Mouse (Mus musculus) hindbrain, embryonic 10.5 days (tissue): ENCODE results near the gene Wwox. TPM values are rescaled to one million over a fixed set of nuclear protein-coding genes. Genes with fewer than 3 reads are reported as not detected.

Experiments
- DNase-seq: peaks from one replicate; pipeline ENCODE4 v3.0.0-alpha.2; 2017; ENCODE audit warnings: low spot score
- H3K27ac ChIP-seq: fragments of 300-500 bp; sonication (generic); 2 replicates; pipeline ENCODE4 v1.5.1; 2016; ENCODE audit warnings: mild to moderate bottlenecking, moderate library complexity
- H3K27me3 ChIP-seq: fragments of 300-500 bp; sonication (generic); 2 replicates; pipeline ENCODE4 v1.6.1; 2016; ENCODE audit warnings: mild to moderate bottlenecking; ENCODE audit not compliant: poor library complexity, insufficient read depth, severe bottlenecking
- H3K36me3 ChIP-seq: fragments of 300-500 bp; sonication (generic); 2 replicates; pipeline ENCODE4 v1.6.1; 2016; ENCODE audit warnings: mild to moderate bottlenecking, moderate library complexity
- H3K4me1 ChIP-seq: fragments of 300-500 bp; sonication (generic); replicated peaks from 2 replicates; pipeline ENCODE4 v1.6.1; 2016; ENCODE audit warnings: mild to moderate bottlenecking
- H3K4me3 ChIP-seq: fragments of 300-500 bp; sonication (generic); 2 replicates; pipeline ENCODE4 v1.5.1; 2016; ENCODE audit warnings: mild to moderate bottlenecking, moderate library complexity
- H3K9me3 ChIP-seq: fragments of 300-500 bp; sonication (generic); 2 replicates; pipeline ENCODE4 v1.6.1; 2016; ENCODE audit warnings: mild to moderate bottlenecking, moderate library complexity
- WGBS: fragments of 180-500 bp; shearing (Covaris S2); methylation state at CpG from one replicate; pipeline ENCODE4 v1.1.7; 2016; 5-methylcytosine and 5-hydroxymethylcytosine counted together
- polyA plus RNA-seq: library from polyadenylated mRNA; unstranded; fragments of >200 nt; fragmentation: Nextera tagmentation; extraction: Ambion mirVana; gene quantifications from 2 replicates; pipeline ENCODE4 v1.2.1, GENCODE M21; 2016

Wwox gene
- polyA plus RNA-seq = 12.5 and 13.2 TPM in 2 replicates

- peak within 1 kb of the TSS; percentile 79 for H3K4me3 ChIP-seq
- WGBS = under 1% methylated on average over 54 of the region's 54 CpGs
Measured at GRCm38 (mm10) chr8:114439334-114440204, at the start of gene Wwox. TSS of gene Wwox (plus strand) at chr8:114439655.

GRCm38 (mm10) chr8:114390465-114391254 is 48.8 kb upstream of the Wwox start:
- no peaks in the 10 kb centered on the region for H3K27me3 ChIP-seq
- no peaks in the 10 kb centered on the region for H3K4me1 ChIP-seq
- H3K27ac ChIP-seq = no peak overlapping the region
- no peak overlapping the region for H3K4me3 ChIP-seq
- H3K9me3 ChIP-seq = no peaks in the 10 kb centered on the region
- DNase-seq = no peak
- 93% methylated on average over 12 of the region's 13 CpGs for WGBS
- no peaks in the 10 kb centered on the region for H3K36me3 ChIP-seq

More at GRCm38 (mm10) chr8:114439334-114440204, at the start of gene Wwox:
- Histone ChIP-seq H3K9me3 (no peaks in the 10 kb centered on the region), H3K27ac (peak within 1 kb of the TSS; percentile 89), H3K27me3 (no peaks in the 10 kb centered on the region), H3K4me1 (peaks cover 13% of the 10 kb centered on the region), H3K36me3 (0 out of 2 replicates have a peak, but pooled peaks cover under 1% of the 10 kb centered on the region)
- peak; percentile 100 for DNase-seq

- Histone ChIP-seq H3K4me1 (no peaks in the 10 kb centered on the region), H3K27me3 (no peaks in the 10 kb centered on the region), H3K9me3 (no peaks in the 10 kb centered on the region), H3K27ac (no peak overlapping the region), H3K4me3 (no peak overlapping the region), H3K36me3 (no peaks in the 10 kb centered on the region)
- whole genome bisulfite sequencing = 94% methylated on average over 5 of the region's 5 CpGs
- DNase-seq = no peak
Measured at GRCm38 (mm10) chr8:114398326-114398725, 41.1 kb upstream of the Wwox start.

DNA sequence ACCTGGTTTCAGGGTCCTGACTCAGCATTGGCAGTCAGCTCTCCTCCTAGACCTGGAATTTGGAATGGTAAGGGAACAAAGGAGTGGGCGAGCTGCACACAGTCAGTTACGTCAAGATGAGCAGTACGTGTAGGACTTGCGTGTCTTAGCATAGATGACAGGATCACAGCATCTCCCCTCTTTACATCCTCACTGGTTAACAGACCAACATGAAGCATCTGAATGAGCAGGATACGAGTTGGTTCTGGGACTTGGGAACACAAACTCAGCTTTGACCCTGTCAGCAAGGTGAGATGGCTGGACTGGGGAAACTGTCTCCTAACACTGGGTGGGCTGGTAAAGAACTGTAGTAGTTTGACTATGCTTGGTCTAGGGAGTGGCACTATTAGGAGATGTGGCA is 40.2 kb upstream of the Wwox start:
- WGBS = 93% methylated on average over 5 of the region's 5 CpGs
- H3K9me3 ChIP-seq = no peaks in the 10 kb centered on the region
- DNase-seq = no peak
- H3K4me3 ChIP-seq = no peak overlapping the region
- no peak overlapping the region for H3K27ac ChIP-seq
- no peaks in the 10 kb centered on the region for H3K4me1 ChIP-seq
- H3K27me3 ChIP-seq = no peaks in the 10 kb centered on the region
- H3K36me3 ChIP-seq = no peaks in the 10 kb centered on the region

GRCm38 (mm10) chr8:114401679-114402078 is 37.8 kb upstream of the Wwox start:
- no peaks in the 10 kb centered on the region for H3K4me1 ChIP-seq
- H3K9me3 ChIP-seq = no peaks in the 10 kb centered on the region
- WGBS = 75% methylated on average over 7 of the region's 7 CpGs
- H3K36me3 ChIP-seq = no peaks in the 10 kb centered on the region
- no peaks in the 10 kb centered on the region for H3K27me3 ChIP-seq
- no peak overlapping the region for H3K27ac ChIP-seq
- no peak for DNase-seq
- no peak overlapping the region for H3K4me3 ChIP-seq

GRCm38 (mm10) chr8:114411421-114411820 is 28.0 kb upstream of the Wwox start:
- Histone ChIP-seq H3K4me1 (no peaks in the 10 kb centered on the region), H3K36me3 (no peaks in the 10 kb centered on the region), H3K9me3 (no peaks in the 10 kb centered on the region), H3K27ac (no peak overlapping the region), H3K27me3 (no peaks in the 10 kb centered on the region), H3K4me3 (no peak overlapping the region)
- DNase-seq = no peak
- 77% methylated on average over 3 of the region's 3 CpGs for WGBS

DNA sequence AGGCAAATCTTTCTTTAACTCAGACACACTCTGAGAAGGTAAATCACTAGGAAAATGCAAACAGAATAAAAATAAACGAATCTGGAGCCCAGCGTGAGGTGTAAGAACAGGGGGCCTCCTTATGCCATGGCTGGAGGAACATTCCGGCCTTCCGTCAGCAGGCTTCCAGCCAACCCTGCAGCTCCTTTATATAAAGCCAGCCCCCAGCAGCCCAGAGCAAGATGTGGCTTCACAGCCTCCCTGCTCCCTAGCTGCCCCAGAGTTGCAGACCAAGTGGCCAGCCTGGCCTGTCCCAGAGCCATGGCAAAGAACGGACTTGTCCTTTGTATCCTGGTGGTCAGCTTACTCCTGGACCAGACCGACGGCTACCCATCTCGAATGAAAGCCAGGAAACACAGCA is 21.7 kb upstream of the Wwox start, which contains the start of gene Clec3a:
Gene Clec3a (plus strand): TSS at position 301 of the 400 bp plus-strand sequence.
- no peak within 1 kb of the TSS for H3K27ac ChIP-seq
- H3K4me1 ChIP-seq = no peaks in the 10 kb centered on the region
- no peak for DNase-seq
- H3K9me3 ChIP-seq = no peaks in the 10 kb centered on the region
- WGBS = 83% methylated on average over 8 of the region's 8 CpGs
- H3K27me3 ChIP-seq = no peaks in the 10 kb centered on the region
- H3K4me3 ChIP-seq = no peak within 1 kb of the TSS
- no peaks in the 10 kb centered on the region for H3K36me3 ChIP-seq

DNA sequence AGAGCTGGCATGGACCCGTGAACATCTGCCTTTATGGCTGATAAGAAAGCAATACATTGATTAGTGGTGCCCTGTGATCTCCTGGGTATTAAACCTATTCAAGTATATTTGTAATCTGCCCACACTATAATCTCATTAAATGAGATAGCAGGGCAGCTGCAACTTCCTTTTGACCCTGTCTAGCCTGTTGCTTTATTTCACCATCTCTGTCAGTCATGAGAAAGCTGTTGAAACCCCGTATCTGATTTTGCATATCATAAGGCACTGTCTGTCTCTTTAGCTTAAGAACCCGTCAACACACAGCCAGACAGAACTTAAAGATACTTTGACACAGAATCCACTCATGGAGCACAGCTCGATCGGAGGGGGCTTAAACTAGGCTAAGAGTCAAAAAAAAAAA is 21.0 kb upstream of the Wwox start:
- 85% methylated on average over 5 of the region's 5 CpGs for WGBS
- H3K36me3 ChIP-seq = no peaks in the 10 kb centered on the region
- no peaks in the 10 kb centered on the region for H3K27me3 ChIP-seq
- no peak overlapping the region for H3K4me3 ChIP-seq
- H3K27ac ChIP-seq = no peak overlapping the region
- no peaks in the 10 kb centered on the region for H3K9me3 ChIP-seq
- no peak for DNase-seq
- no peaks in the 10 kb centered on the region for H3K4me1 ChIP-seq

DNA sequence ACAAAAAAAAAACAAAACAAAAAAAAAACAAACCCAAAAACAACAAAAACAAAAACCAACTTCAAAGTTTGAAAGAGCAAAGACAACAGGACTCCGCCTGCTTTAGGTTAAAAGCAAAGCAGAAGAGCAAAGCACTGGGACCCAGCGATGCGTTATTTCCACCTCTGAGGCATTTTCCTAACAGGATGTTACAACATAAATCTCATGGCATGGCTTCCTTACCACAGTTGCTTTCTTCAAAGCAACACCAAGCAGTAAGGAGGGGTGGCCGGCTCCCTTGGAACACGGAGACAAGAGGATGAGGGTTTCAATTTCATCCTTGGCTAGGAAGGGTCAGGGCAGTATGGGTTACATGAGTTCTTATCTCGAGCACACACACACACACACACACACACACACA is 20.6 kb upstream of the Wwox start:
- Histone ChIP-seq H3K36me3 (no peaks in the 10 kb centered on the region), H3K4me1 (no peaks in the 10 kb centered on the region), H3K27me3 (no peaks in the 10 kb centered on the region), H3K27ac (no peak overlapping the region), H3K4me3 (no peak overlapping the region), H3K9me3 (no peaks in the 10 kb centered on the region)
- WGBS = 74% methylated on average over 6 of the region's 6 CpGs
- DNase-seq = no peak

DNA sequence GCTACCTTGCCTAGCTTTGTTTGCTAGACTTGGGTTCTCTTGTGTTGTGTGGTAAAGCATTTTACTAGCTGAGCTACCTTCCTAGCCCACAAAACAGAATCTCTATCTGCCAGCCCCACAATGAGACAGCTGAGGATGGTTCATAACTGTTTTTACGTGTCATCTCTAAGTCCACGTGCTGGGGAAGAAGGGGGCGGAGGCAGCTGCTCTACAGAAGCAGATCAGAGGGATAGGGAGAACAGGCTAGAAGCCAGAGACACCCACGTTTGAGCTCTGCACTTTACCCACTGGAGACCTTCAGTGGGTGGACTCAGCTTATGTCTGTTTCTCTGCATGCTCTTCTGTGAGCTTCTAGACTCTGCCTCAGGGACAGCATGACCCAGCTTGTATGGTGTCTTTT is 17.9 kb upstream of the Wwox start:
- no peak overlapping the region for H3K4me3 ChIP-seq
- no peaks in the 10 kb centered on the region for H3K36me3 ChIP-seq
- no peaks in the 10 kb centered on the region for H3K9me3 ChIP-seq
- no peaks in the 10 kb centered on the region for H3K27me3 ChIP-seq
- 78% methylated on average over 4 of the region's 4 CpGs for WGBS
- no peak overlapping the region for H3K27ac ChIP-seq
- DNase-seq = no peak
- H3K4me1 ChIP-seq = no peaks in the 10 kb centered on the region

DNA sequence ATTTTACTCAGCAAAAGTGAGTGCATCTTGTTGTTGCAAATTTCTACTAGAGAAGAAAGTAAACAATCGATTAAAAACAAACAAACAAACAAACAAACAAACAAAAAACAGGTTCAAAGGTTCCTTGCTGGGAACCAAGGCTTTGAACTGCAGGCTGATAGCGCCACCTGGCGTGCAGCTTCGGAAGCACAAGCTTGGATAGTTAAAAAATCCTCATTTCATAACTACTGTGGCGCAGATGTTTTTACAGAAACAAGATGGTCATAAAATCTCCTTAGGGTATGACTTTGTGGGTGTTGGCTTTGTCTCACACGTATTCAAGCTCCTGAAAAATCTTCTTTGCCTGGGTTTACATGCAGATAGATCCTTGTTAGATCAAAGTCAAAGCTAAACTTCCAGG is 1.2 kb upstream of the Wwox start:
- WGBS = 12% methylated on average over 6 of the region's 6 CpGs

GRCm38 (mm10) chr8:114440205-114440589 is 742 bp downstream of the Wwox start:
- WGBS = 23% methylated on average over 5 of the region's 5 CpGs
- no peak for DNase-seq
- Histone ChIP-seq H3K4me3 (peak overlapping the region; percentile 79), H3K27me3 (no peaks in the 10 kb centered on the region), H3K36me3 (0 out of 2 replicates have a peak, but pooled peaks cover 7% of the 10 kb centered on the region), H3K9me3 (no peaks in the 10 kb centered on the region), H3K4me1 (peaks cover 13% of the 10 kb centered on the region), H3K27ac (peak overlapping the region; percentile 89)

More for the DNA sequence above, 1.2 kb upstream of the Wwox start:
- H3K4me3 ChIP-seq = no peak overlapping the region
- no peaks in the 10 kb centered on the region for H3K27me3 ChIP-seq
- H3K9me3 ChIP-seq = no peaks in the 10 kb centered on the region
- H3K36me3 ChIP-seq = no peaks in the 10 kb centered on the region
- no peak overlapping the region for H3K27ac ChIP-seq
- peaks cover 13% of the 10 kb centered on the region for H3K4me1 ChIP-seq
- DNase-seq = peak; percentile 53

DNA sequence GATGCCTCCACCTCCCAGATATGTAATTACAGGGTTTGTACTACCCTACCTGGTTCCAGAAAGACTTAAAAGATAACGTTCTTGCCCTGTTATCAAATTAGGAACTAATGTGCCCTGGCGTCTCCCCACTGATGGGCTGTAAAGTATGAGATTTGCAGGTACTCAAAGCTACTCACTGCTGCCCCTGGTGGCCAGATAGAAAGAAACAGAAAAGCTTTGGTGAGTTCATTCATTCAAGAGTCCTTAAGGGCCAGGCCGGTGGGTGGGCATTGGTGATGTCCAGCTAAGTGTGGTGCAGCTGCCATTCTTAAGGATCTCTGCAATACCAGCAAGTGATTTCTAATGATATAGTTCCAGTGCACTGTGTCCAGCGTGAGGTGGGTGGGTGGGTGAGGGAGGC is 2.2 kb downstream of the Wwox start:
- WGBS = 89% methylated on average over 4 of the region's 4 CpGs
- peak; percentile 26 for DNase-seq
- no peaks in the 10 kb centered on the region for H3K27me3 ChIP-seq
- H3K9me3 ChIP-seq = no peaks in the 10 kb centered on the region
- no peak overlapping the region for H3K4me3 ChIP-seq
- no peak overlapping the region for H3K27ac ChIP-seq
- 0 out of 2 replicates have a peak, but pooled peaks cover 12% of the 10 kb centered on the region for H3K36me3 ChIP-seq
- peaks cover 13% of the 10 kb centered on the region for H3K4me1 ChIP-seq
